Mouse (Mus musculus): Measurements from ENCODE around the gene Fbxo6. TPM values are rescaled to one million over a fixed set of nuclear protein-coding genes. Genes with fewer than 3 reads are reported as not detected.
A peak's percentile ranks its signal among the peaks of the same experiment; 100 is the strongest.
"Not testable (repeated sequence)": the region's sequence is repeated elsewhere in the genome, so short reads cannot be mapped to it uniquely, and the experiment has no call there.

Gene Fbxo6
- 10 to 100 TPM; 44.3 to 53.2 (median 47.5) TPM for total RNA-seq (2022)

- peak; percentile 83 to 87 for DNase-seq (ENCODE audit: low spot score in 2 of 2)
These were observed at the start of gene Fbxo6 for GRCm38 (mm10) chr4:148151267-148152168. Fbxo6 (minus strand) TSS chr4:148152140.

- no peak for DNase-seq (ENCODE audit: low spot score in 2 of 2)
These were observed 46.8 kb upstream of the Fbxo6 start for GRCm38 (mm10) chr4:148198721-148199120.

- DNase-seq (ENCODE audit: low spot score in 2 of 2) = no peak
These were observed 42.5 kb upstream of the Fbxo6 start for GRCm38 (mm10) chr4:148194400-148194799.

GRCm38 (mm10) chr4:148192707-148193245 is 40.8 kb upstream of the Fbxo6 start:
- DNase-seq (ENCODE audit: low spot score in 2 of 2) = no peak

- DNase-seq (ENCODE audit: low spot score in 2 of 2) = not testable (repeated sequence)
These were observed 36.8 kb upstream of the Fbxo6 start for GRCm38 (mm10) chr4:148188767-148189166.

GRCm38 (mm10) chr4:148185819-148186218 is 33.9 kb upstream of the Fbxo6 start:
- DNase-seq (ENCODE audit: low spot score in 2 of 2) = no peak

- DNase-seq (ENCODE audit: low spot score in 2 of 2) = no peak
These were observed 32.6 kb upstream of the Fbxo6 start for GRCm38 (mm10) chr4:148184564-148184963.

GRCm38 (mm10) chr4:148182363-148182762 is 30.4 kb upstream of the Fbxo6 start:
- DNase-seq (ENCODE audit: low spot score in 2 of 2) = no peak

- no peak for DNase-seq (ENCODE audit: low spot score in 2 of 2)
These were observed 29.5 kb upstream of the Fbxo6 start for GRCm38 (mm10) chr4:148181483-148181882.

GRCm38 (mm10) chr4:148177716-148178115 is 25.8 kb upstream of the Fbxo6 start:
- no peak for DNase-seq (ENCODE audit: low spot score in 2 of 2)

- not testable (repeated sequence) for DNase-seq (ENCODE audit: low spot score in 2 of 2)
These were observed 24.7 kb upstream of the Fbxo6 start for GRCm38 (mm10) chr4:148176603-148177002.

GRCm38 (mm10) chr4:148174495-148174862 is 22.5 kb upstream of the Fbxo6 start:
- DNase-seq (ENCODE audit: low spot score in 2 of 2) = no peak

GRCm38 (mm10) chr4:148173811-148174494 is 22.0 kb upstream of the Fbxo6 start:
- DNase-seq (ENCODE audit: low spot score in 2 of 2) = no peak

GRCm38 (mm10) chr4:148171261-148171660 is 19.3 kb upstream of the Fbxo6 start:
- DNase-seq (ENCODE audit: low spot score in 2 of 2) = no peak

- no peak for DNase-seq (ENCODE audit: low spot score in 2 of 2)
These were observed 18.9 kb upstream of the Fbxo6 start for GRCm38 (mm10) chr4:148170842-148171241.

- no peak for DNase-seq (ENCODE audit: low spot score in 2 of 2)
These were observed 17.6 kb upstream of the Fbxo6 start for GRCm38 (mm10) chr4:148169586-148169985.

GRCm38 (mm10) chr4:148168287-148168686 is 16.3 kb upstream of the Fbxo6 start:
- no peak for DNase-seq (ENCODE audit: low spot score in 2 of 2)

- DNase-seq (ENCODE audit: low spot score in 2 of 2) = no peak
These were observed 15.0 kb upstream of the Fbxo6 start for GRCm38 (mm10) chr4:148166986-148167385.

- no peak for DNase-seq (ENCODE audit: low spot score in 2 of 2)
These were observed 14.5 kb upstream of the Fbxo6 start for GRCm38 (mm10) chr4:148166431-148166830.

- no peak for DNase-seq (ENCODE audit: low spot score in 2 of 2)
These were observed 13.6 kb upstream of the Fbxo6 start for GRCm38 (mm10) chr4:148165551-148165950.

- DNase-seq (ENCODE audit: low spot score in 2 of 2) = no peak
These were observed 12.5 kb upstream of the Fbxo6 start for GRCm38 (mm10) chr4:148164461-148164860.

- peak; percentile 51 to 75 for DNase-seq (ENCODE audit: low spot score in 2 of 2)
These were observed 12.1 kb upstream of the Fbxo6 start for GRCm38 (mm10) chr4:148164002-148164439.
